Mouse (Mus musculus) left cerebral cortex, postnatal 25 days (tissue): ENCODE measurements around the gene Golga1. TPM values are rescaled to one million over a fixed set of nuclear protein-coding genes. Genes with fewer than 3 reads are reported as not detected.

Source experiments
- DNase-seq, 2 experiments: peaks; one replicate each; pipeline ENCODE4 v3.0.0; 2022; ENCODE audit warnings: low spot score in 2 of 2, mixed read lengths in 1 of 2
- intact Hi-C: fragments of 180-260 bp; cut with DNase I; formaldehyde crosslinking; loops from one replicate; pipeline ENCODE4 v1.15.1; 2025
- total RNA-seq, 2 experiments: library from RNA; stranded (reverse); gene quantifications; 2 replicates each; pipeline ENCODE4 v1.2.3; 2021

The Golga1 gene
- total RNA-seq, 2 experiments from 2014 or later = 31.2 to 37.5 TPM

DNA sequence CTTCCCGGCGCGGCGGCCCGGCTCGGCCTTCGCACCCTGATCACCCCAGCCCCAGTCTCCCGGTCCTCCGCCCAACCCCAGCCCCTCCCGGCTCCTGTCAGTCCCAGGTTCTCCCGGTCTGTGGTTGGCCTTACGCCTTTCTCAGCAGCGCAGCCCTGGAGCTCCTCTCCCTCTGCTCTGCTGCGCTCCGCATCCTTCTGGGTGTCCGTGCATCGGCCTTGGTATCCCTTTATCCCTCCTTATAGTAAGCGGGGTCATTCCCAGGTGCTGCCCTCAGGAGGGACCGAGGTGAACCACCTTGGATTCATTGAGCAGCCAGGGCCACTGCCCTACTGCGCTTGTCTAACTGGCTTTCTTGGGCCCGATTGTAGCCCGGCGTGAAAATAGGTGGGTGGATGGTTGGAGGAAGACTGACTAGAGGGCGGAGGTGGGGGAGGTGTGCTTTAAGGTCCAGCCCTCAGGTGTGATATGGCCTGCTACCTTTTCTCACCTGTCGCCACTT, 56.9 kb downstream of the Golga1 start:
- intact Hi-C loops = loop anchor here (5.0 kb wide), 1 partner anchor 366 kb away; the partner anchor contains the start of gene Psmb7

GRCm38 (mm10) chr2:39007865-39008264, 57.5 kb downstream of the Golga1 start:
- peak; percentile 95 to 97 for DNase-seq
- intact Hi-C loops = loop anchor here (5.0 kb wide), 1 partner anchor 366 kb away; the partner anchor contains the start of gene Psmb7

More for the DNA sequence above, 56.9 kb downstream of the Golga1 start:
- peak in 1 of 2 experiments; percentile 47 for DNase-seq

DNA sequence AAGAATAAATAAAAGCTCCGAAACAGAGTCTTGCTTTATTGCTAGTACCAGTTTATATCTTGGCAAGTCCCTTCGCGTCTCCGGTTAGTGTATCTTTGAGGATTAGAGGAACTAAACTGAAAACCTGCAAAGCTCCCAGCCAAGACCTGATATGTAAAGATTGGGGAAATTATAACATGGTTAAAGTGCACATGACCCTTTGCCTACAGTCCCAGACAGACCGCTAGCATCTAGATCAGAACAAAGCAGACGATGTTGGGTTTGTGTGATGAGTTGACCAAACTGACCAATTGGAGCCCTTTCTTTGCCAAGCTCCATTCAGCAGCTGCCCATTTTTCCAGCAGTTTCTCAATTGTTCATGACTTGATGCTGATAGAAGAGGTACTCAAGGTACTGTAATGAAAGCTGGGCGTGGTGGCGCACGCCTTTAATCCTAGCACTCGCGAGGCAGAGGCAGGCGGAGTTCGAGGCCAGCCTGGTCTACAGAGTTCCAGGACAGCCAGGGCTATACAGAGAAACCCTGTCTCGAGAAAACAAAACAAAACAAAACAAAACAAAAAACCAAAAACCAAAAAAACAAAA, 59.1 kb downstream of the Golga1 start:
- no peak for DNase-seq
- intact Hi-C loops = loop anchor here (5.0 kb wide), 1 partner anchor 364 kb away; the partner anchor contains the start of gene Psmb7

DNA sequence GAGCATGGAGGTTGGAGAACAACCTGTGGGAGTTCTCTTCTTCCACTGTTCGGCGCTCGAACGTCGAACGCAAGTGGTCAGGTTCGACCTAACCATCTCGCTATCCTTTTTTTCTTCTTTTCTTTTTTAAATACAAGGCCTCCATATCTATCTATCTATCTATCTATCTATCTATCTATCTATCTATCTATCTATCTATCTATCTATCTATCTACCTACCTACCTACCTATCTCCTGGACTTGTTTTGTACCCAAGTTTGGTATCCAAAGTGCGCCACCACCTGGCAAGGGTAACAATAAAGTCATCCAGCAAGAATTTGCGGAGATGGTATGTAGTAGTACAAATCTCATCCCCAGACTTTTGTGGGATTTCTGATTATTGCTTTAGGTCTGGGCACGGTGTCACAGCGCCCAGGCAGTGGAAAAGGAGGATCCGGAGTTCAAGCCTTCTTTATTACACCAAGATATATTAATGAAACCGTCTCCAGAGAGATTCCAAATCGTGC, 59.7 kb downstream of the Golga1 start, which contains the start of gene Rpl35:
Gene Rpl35, minus strand, starts transcription at position 51 of the 506 bp plus-strand sequence.
- DNase-seq = peak in 1 of 2 experiments; percentile 34
- intact Hi-C loops = loop anchor here (5.0 kb wide), 1 partner anchor 363 kb away; the partner anchor contains the start of gene Psmb7

GRCm38 (mm10) chr2:39004880-39005435, 60.4 kb downstream of the Golga1 start, which contains the start of gene Arpc5l:
TSS of gene Arpc5l (plus strand) at chr2:39005348.
- peak; percentile 91 to 94 for DNase-seq
- intact Hi-C loops = loop anchor here (5.0 kb wide), 1 partner anchor 363 kb away; the partner anchor contains the start of gene Psmb7

DNA sequence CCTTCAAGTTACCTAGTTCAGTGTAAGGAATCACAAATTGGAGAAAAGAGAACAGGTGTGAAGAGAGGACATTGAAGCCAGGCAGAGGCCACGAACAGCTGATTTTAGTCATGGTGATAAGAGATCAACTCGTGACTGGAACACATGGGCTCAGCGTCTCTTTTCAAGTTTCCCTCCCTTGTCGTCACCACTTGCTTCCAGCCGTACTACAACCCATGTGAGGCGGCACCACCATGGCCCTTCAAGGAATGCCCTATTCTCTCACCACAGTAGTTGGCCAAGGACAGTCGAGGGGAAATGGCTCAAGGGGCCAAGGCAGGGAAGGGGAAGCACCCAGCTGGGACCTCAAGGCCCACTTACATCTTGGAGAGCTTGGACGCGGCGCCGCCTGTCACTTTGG, 61.0 kb downstream of the Golga1 start:
- DNase-seq = no peak
- intact Hi-C loops = no loop called here

DNA sequence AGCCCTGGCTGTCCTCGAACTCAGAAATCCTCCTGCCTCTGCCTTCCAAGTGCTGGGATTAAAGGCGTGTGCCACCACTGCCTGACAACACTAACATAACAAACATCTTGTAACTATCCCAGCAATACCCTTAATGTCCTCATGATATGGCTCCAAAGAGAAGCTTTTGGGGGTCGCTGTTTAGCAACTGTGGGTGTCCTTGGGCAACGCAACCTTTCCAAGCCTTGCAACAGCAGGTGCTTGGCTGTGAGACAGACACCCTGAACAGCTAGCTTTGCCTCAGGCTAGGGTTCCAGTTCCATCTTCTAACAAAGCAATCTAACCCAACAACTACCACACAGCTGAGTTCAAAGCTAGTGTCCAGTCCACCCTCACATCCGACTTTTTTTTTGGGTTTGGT, 61.8 kb downstream of the Golga1 start:
- intact Hi-C loops = no loop called here
- no peak for DNase-seq

DNA sequence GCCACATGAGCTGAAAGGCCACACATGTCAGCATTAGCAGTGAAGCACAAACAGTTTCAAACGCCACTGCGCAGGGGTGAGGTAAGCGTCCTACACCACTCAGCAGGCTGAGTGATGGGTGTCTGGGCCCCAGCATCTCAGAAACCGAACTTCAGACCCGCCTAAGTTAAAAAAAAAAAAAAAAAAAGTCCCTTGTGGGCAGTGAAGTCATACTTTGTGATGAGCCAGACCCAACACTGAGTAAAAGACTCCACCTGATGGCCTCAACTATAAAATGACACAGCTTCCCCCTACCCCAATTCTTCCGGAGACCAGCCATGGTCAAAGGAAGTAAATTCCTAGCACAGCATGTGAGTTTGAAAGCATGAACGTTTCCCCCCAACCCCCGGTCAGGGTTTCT, 62.2 kb downstream of the Golga1 start:
- no peak for DNase-seq
- intact Hi-C loops = no loop called here

GRCm38 (mm10) chr2:39001866-39002265, 63.5 kb downstream of the Golga1 start:
- intact Hi-C loops = no loop called here
- no peak for DNase-seq

DNA sequence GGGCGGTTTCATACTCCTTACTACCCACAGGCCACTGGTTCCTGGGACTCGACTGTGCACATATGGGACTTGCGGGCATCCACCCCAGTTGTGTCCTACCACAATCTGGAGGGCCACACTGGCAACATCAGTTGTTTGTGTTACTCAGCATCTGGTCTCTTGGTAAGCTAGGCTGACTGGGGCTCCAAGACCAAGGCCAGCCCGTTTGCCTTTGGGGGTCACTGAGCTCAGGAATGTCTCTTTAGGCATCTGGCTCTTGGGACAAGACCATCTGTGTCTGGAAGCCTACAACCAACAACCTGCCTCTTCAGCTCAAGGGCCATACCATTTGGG, 64.8 kb downstream of the Golga1 start:
- no peak for DNase-seq
- intact Hi-C loops = no loop called here

GRCm38 (mm10) chr2:38999910-39000586, 65.3 kb downstream of the Golga1 start:
- intact Hi-C loops = loop anchor here (5.0 kb wide), 1 partner anchor 203 kb away; no protein-coding TSS in a partner anchor
- DNase-seq = no peak

- intact Hi-C loops = loop anchor here (5.0 kb wide), 1 partner anchor 202 kb away; no protein-coding TSS in a partner anchor
- no peak for DNase-seq
Measured at GRCm38 (mm10) chr2:38999381-38999780, 66.0 kb downstream of the Golga1 start.

- peak; percentile 91 to 93 for DNase-seq
- intact Hi-C loops = loop anchor here (1.0 to 5.0 kb wide), 2 partner anchors 70 to 200 kb away; partner anchors contain the start of gene Nr6a1
Measured at GRCm38 (mm10) chr2:38997386-38998374, 67.7 kb downstream of the Golga1 start, which contains the start of gene Wdr38. TSS of gene Wdr38 (plus strand) at chr2:38997476.

DNA sequence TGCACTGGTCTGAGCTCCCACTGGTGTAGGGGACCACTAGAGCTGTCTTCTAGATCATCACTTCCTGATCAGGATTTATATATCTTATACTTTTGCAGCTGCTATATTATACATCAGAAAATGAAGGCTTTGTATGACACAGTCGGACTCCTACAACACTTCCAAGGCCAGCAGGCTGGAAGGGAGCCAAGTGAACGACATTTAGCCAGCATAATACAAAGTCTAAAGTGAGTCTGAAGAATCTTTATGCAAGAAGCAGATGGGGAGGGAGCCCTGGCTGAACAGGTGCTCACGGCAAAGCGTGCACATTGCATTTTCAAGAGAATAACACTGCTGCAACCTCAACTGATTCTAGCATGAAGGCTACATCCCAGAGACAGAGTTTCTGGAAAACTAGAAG, 72.9 kb downstream of the Golga1 start:
- DNase-seq = peak in 1 of 2 experiments; percentile 38
- intact Hi-C loops = no loop called here

DNA sequence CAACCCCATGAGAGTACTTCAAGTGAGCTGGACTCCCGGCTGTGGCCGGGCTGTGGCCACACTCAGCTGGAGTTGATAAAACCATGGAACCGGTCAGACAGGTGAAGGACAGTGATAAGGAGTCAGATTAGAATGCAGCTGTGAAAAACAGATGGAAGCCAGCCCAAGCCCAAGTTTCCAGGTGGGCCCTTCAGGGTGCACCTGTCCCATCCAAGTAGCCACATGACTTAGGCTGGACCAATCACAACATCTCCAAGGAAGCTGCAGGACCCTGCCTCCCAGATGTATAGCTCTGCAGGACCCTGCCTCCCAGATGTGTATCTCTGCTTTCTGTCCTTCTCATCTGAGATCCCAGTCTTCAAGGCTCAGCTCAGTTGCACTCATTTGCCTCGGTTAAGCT, 73.3 kb downstream of the Golga1 start:
- no peak for DNase-seq
- intact Hi-C loops = no loop called here

GRCm38 (mm10) chr2:38988929-38989328, 76.4 kb downstream of the Golga1 start:
- no peak for DNase-seq
- intact Hi-C loops = no loop called here

GRCm38 (mm10) chr2:38987803-38988510, 77.4 kb downstream of the Golga1 start:
- DNase-seq = no peak
- intact Hi-C loops = no loop called here

GRCm38 (mm10) chr2:38987371-38987770, 78.0 kb downstream of the Golga1 start:
- intact Hi-C loops = no loop called here
- DNase-seq = no peak
